Mouse (Mus musculus) embryonic fibroblast, embryonic 13.5 days (primary cell): Measurements from ENCODE around the gene Ncam2. TPM values are rescaled to one million over a fixed set of nuclear protein-coding genes. Genes with fewer than 3 reads are reported as not detected.

Experiments used
- H3K27ac ChIP-seq: 2 replicates; pipeline ENCODE4 v1.5.1; 2012; ENCODE audit warnings: low read length, control low read depth, inconsistent platforms; ENCODE audit not compliant: insufficient read depth
- H3K4me1 ChIP-seq: 2 replicates; pipeline ENCODE4 v1.6.1; 2011; ENCODE audit warnings: low read length; ENCODE audit not compliant: control insufficient read depth, insufficient read depth
- H3K4me3 ChIP-seq: 2 replicates; pipeline ENCODE4 v1.5.1; 2011; ENCODE audit warnings: mild to moderate bottlenecking, control low read depth, low read length; ENCODE audit not compliant: insufficient read depth
- CTCF ChIP-seq: IDR thresholded peaks from 2 replicates; pipeline ENCODE4 v1.5.1; 2011; ENCODE audit warnings: mild to moderate bottlenecking, control low read depth, low read length, moderate library complexity, borderline replicate concordance; ENCODE audit not compliant: insufficient read depth
- POLR2A ChIP-seq: IDR thresholded peaks from 2 replicates; pipeline ENCODE4 v1.6.1; 2011; ENCODE audit warnings: low read depth, mild to moderate bottlenecking, control low read depth, low read length, moderate library complexity
- polyA plus RNA-seq: library from polyadenylated mRNA; stranded (reverse); fragments of >200 nt; gene quantifications from 2 replicates; pipeline ENCODE4 v1.2.4, GENCODE M21; 2011; ENCODE audit warnings: low read depth; ENCODE audit not compliant: missing spikeins, insufficient read length

The Ncam2 gene
- polyA plus RNA-seq, 1 experiment, result 0.74 TPM

GRCm38 (mm10) chr16:81284859-81285837 is 84.7 kb downstream of the Ncam2 start:
- Histone ChIP-seq H3K27ac (no peak overlapping the region), H3K4me1 (no peaks in the 10 kb centered on the region), H3K4me3 (no peak overlapping the region)
- no peak for TF ChIP-seq POLR2A
- TF ChIP-seq CTCF, result no peak

- TF ChIP-seq POLR2A, result no peak
- TF ChIP-seq CTCF, result no peak
- Histone ChIP-seq H3K27ac (no peak overlapping the region), H3K4me1 (no peaks in the 10 kb centered on the region), H3K4me3 (no peak overlapping the region)
Measured at GRCm38 (mm10) chr16:81285882-81286281, 85.4 kb downstream of the Ncam2 start.

- H3K27ac ChIP-seq, result no peak overlapping the region
- no peak for TF ChIP-seq POLR2A
- TF ChIP-seq CTCF, result no peak
- H3K4me1 ChIP-seq, result no peaks in the 10 kb centered on the region
- no peak overlapping the region for H3K4me3 ChIP-seq
Measured at GRCm38 (mm10) chr16:81303806-81304205, 103.3 kb downstream of the Ncam2 start.

GRCm38 (mm10) chr16:81309215-81309614 is 108.7 kb downstream of the Ncam2 start:
- Histone ChIP-seq H3K27ac (no peak overlapping the region), H3K4me1 (no peaks in the 10 kb centered on the region), H3K4me3 (no peak overlapping the region)
- no peak for TF ChIP-seq POLR2A
- TF ChIP-seq CTCF, result no peak

- TF ChIP-seq CTCF, result no peak
- TF ChIP-seq POLR2A, result no peak
- Histone ChIP-seq H3K4me1 (no peaks in the 10 kb centered on the region), H3K4me3 (no peak overlapping the region), H3K27ac (no peak overlapping the region)
Measured at GRCm38 (mm10) chr16:81319037-81319436, 118.5 kb downstream of the Ncam2 start.

- H3K27ac ChIP-seq, result no peak overlapping the region
- no peaks in the 10 kb centered on the region for H3K4me1 ChIP-seq
- TF ChIP-seq CTCF (no peak), POLR2A (no peak)
- no peak overlapping the region for H3K4me3 ChIP-seq
Measured at GRCm38 (mm10) chr16:81330539-81330938, 130.0 kb downstream of the Ncam2 start.

- Histone ChIP-seq H3K4me3 (no peak overlapping the region), H3K4me1 (no peaks in the 10 kb centered on the region), H3K27ac (no peak overlapping the region)
- TF ChIP-seq POLR2A (no peak), CTCF (no peak)
Measured at GRCm38 (mm10) chr16:81365901-81366300, 165.4 kb downstream of the Ncam2 start.

- no peak for TF ChIP-seq POLR2A
- no peak for TF ChIP-seq CTCF
Measured at GRCm38 (mm10) chr16:81374234-81374633, 173.7 kb downstream of the Ncam2 start.

GRCm38 (mm10) chr16:81380434-81380833 is 179.9 kb downstream of the Ncam2 start:
- Histone ChIP-seq H3K4me1 (no peaks in the 10 kb centered on the region), H3K27ac (no peak overlapping the region), H3K4me3 (no peak overlapping the region)
- TF ChIP-seq POLR2A (no peak), CTCF (no peak)

More at GRCm38 (mm10) chr16:81374234-81374633, 173.7 kb downstream of the Ncam2 start:
- H3K4me1 ChIP-seq, result no peaks in the 10 kb centered on the region
- H3K27ac ChIP-seq, result no peak overlapping the region
- H3K4me3 ChIP-seq, result no peak overlapping the region

- TF ChIP-seq CTCF (no peak), POLR2A (no peak)
- H3K4me3 ChIP-seq, result no peak overlapping the region
- no peak overlapping the region for H3K27ac ChIP-seq
- H3K4me1 ChIP-seq, result no peaks in the 10 kb centered on the region
Measured at GRCm38 (mm10) chr16:81388646-81389045, 188.1 kb downstream of the Ncam2 start.
